Mouse (Mus musculus) embryonic fibroblast, embryonic 13.5 days (primary cell): Measurements from ENCODE around the gene Ggcx. TPM values are rescaled to one million over a fixed set of nuclear protein-coding genes. Genes with fewer than 3 reads are reported as not detected.
A peak's percentile ranks its signal among the peaks of the same experiment; 100 is the strongest.

ENCODE experiments used
- H3K27ac ChIP-seq: 2 replicates; pipeline ENCODE4 v1.5.1; 2012; ENCODE audit warnings: low read length, control low read depth, inconsistent platforms; ENCODE audit not compliant: insufficient read depth
- H3K4me1 ChIP-seq: 2 replicates; pipeline ENCODE4 v1.6.1; 2011; ENCODE audit warnings: low read length; ENCODE audit not compliant: control insufficient read depth, insufficient read depth
- H3K4me3 ChIP-seq: 2 replicates; pipeline ENCODE4 v1.5.1; 2011; ENCODE audit warnings: mild to moderate bottlenecking, control low read depth, low read length; ENCODE audit not compliant: insufficient read depth
- CTCF ChIP-seq: IDR thresholded peaks from 2 replicates; pipeline ENCODE4 v1.5.1; 2011; ENCODE audit warnings: mild to moderate bottlenecking, control low read depth, low read length, moderate library complexity, borderline replicate concordance; ENCODE audit not compliant: insufficient read depth
- POLR2A ChIP-seq: IDR thresholded peaks from 2 replicates; pipeline ENCODE4 v1.6.1; 2011; ENCODE audit warnings: low read depth, mild to moderate bottlenecking, control low read depth, low read length, moderate library complexity
- polyA plus RNA-seq: library from polyadenylated mRNA; stranded (reverse); fragments of >200 nt; gene quantifications from 2 replicates; pipeline ENCODE4 v1.2.4, GENCODE M21; 2011; ENCODE audit warnings: low read depth; ENCODE audit not compliant: missing spikeins, insufficient read length

Ggcx gene
- polyA plus RNA-seq, 1 experiment, result 67.0 TPM

DNA sequence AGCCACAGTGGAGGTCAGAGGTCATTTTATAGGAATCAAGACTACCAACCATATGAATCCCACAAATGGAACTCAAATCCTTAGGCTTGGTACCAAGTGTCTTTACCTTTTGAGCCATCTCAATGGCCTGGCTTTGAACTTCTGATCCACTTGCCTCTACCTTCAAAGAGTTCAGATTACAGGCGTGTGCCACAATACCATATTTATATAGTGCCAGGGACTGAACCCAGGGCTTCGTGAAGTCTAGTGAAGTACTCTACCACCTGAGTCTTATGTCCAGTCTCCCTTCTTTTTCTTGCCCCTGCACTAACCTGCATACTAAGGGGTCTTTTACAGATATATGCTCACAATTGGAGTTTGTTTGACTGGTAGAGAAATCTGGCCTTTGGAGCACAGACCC, 27.5 kb upstream of the Ggcx start:
- Histone ChIP-seq H3K4me3 (no peak overlapping the region), H3K27ac (no peak overlapping the region), H3K4me1 (no peaks in the 10 kb centered on the region)
- no peak for TF ChIP-seq POLR2A
- TF ChIP-seq CTCF, result no peak

DNA sequence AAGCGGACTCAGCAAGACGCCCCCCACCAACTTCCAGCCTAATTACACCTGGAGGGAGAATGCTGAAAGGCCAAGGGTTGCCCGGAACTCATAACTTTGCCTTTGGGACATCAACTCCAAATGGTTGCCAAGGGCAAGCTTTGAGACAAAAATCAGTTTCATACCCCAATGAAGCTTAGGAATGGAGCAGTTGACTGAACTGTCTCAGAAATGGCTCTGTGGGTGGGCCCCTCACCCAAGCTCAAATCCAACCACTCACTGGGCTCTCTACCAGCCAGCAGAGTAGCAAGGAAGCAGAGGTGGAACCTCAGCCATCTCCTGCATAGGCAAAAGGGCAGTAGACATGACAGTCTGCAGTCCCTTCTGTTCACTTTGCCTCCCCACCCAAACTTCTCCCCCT, 26.3 kb upstream of the Ggcx start:
- TF ChIP-seq POLR2A, result no peak
- no peak for TF ChIP-seq CTCF
- no peak overlapping the region for H3K27ac ChIP-seq

DNA sequence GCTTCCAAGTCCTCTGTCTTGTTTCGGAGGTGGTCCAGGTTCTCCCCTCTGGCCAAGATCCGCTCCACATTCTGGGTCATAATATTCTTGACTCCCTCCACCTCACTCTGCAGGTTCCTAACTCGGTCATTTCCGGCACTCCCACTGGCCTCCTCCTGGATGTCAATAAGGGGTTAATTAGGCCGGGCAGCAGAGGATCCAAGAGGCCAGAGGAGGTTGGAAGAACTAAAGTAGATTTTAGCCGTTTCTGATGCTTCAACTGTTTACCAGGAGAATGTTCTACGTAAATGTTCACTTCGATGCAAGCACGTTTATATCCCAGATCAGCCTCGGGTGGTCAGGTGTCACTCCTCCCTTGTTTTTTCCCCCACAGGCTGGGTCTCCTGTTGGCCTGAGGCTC, 25.8 kb upstream of the Ggcx start:
- no peak overlapping the region for H3K4me3 ChIP-seq
- no peaks in the 10 kb centered on the region for H3K4me1 ChIP-seq
- TF ChIP-seq POLR2A (no peak), CTCF (no peak)

More for the DNA sequence above, 26.3 kb upstream of the Ggcx start:
- no peak overlapping the region for H3K4me3 ChIP-seq
- H3K4me1 ChIP-seq, result no peaks in the 10 kb centered on the region

DNA sequence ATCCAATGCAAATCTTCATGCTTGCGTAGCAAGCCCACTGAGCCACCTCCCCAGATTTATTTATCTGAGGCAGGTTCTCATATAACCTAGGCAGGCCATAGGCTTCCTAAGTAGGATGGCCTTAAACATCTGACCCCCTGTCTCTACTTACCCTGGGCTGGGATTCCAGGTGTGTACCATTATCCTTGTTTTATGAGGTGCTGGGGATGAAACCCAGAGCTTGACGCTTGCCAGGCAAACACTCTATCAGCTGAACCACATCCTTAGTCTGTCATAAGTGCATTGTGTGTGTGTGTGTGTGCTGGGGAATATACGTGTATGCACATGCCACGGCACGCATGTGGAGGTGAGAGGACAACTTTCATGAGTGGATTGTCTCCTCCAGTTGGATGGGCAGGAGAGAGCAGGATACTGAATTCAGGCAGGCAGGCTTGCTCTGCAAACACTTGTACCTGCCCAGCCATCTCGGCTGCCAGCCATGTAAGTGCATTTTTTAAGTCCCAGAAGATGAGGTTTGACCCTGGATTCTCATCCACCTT, 25.2 kb upstream of the Ggcx start:
- H3K4me3 ChIP-seq, result no peak overlapping the region
- no peaks in the 10 kb centered on the region for H3K4me1 ChIP-seq
- TF ChIP-seq CTCF (no peak), POLR2A (no peak)
- H3K27ac ChIP-seq, result no peak overlapping the region

More for the DNA sequence above, 25.8 kb upstream of the Ggcx start:
- no peak overlapping the region for H3K27ac ChIP-seq

DNA sequence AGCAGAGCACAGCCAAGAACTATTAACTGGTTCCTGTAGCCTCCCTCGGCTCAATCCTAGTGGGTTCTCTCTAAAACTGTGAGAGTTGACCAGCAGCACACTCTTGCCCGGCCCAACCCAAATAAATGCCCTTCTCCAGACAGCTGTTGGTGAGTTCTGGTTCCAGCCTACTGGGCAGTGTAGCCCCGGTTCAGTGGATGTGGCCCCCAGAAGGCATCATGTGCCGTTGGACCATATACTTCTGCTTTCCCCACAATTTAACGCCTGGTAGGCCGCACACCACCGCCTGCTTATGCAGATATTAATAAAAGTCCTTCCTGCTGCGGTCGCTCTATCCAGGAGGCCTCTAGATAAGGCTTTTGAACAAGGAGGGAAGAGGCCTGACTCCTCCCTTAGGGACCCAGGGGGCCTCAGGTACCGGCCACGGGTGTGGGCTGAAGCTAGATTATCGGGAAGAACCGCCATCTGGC, 24.6 kb upstream of the Ggcx start:
- Histone ChIP-seq H3K27ac (peak overlapping the region; percentile 84), H3K4me3 (peak overlapping the region; percentile 69), H3K4me1 (no peaks in the 10 kb centered on the region)
- TF ChIP-seq POLR2A, result no peak
- TF ChIP-seq CTCF, result no peak

DNA sequence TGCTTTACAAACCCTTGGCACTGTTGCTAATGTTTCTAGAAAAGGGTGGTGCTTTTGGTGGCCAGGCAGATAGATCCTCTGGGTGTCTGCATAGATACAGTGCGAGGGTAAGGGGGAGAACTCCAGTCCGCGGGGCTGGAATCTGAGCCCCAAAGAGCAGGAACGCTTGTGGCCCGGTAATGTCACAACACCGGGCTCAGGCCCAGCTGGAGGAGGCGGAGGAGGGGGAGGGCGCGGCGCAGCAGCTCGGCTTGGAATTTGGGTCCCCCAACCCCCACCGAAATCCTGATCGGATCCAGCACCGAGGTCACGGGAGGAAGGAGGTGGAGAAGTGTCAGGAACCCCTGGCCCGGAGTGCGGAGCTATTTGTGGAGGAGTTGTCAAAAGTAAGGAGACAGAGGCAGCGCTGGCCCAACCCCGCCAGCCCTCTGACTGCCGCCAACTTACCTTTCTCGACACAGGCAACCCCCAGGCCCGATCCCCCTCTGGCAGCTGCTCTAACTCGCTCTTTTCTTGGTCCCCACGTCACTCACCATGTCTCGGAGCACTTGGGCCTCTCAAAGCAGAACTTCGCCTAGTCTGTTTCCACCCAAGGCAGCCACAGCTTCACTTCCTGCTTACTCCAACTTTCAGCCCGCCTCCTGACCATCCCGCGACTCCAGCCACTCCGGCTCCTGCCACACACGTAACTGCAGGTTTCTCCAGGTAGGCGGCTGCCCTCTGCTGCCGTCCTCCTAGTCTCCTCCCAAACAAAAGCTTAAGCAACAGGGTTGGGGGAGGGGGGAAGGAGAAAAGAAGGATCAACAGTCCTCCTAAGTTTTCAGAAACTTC, 24.0 kb upstream of the Ggcx start, which contains the start of gene Vamp8:
Gene Vamp8 (minus strand): TSS at position 763 of the 831 bp plus-strand sequence.
- TF ChIP-seq CTCF (no peak), POLR2A (peak; percentile 72)
- Histone ChIP-seq H3K4me1 (no peaks in the 10 kb centered on the region), H3K4me3 (peak within 1 kb of the TSS; percentile 69), H3K27ac (peak within 1 kb of the TSS; percentile 84)

DNA sequence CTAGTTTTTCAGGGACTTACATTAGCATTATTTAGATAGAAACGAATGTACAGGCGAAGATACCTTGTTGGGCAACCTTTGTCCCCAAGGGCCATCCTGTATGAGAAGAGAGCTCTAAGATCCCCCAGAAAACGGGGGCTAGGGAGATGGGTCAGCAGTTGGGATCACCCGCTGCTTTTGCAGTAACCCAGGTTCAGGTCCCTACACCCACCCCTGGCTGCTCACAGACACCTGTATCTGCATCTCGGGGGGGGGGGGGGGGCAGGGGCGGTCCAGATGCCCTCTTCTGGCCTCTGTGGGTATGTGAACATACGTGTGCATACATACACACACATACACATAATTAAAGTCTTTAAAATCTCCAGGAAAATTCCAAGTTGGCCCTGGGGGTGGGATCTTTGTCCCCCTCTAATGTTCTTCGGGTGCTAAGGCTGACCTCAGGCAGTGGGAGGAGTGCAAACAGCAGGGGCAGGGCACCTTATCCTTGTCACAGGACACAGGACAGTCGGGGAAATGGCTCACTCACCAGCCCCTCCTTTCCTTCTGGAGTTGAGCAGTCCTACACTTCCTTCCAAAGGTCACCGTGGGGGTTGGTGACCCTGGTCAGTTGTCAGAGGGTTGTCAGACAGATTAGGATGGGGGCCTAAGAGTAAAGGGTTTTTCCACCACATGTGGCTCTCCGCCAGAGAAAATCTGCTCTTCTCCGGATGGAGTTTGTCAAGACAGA, 23.1 kb upstream of the Ggcx start:
- Histone ChIP-seq H3K4me1 (no peaks in the 10 kb centered on the region), H3K4me3 (peak overlapping the region; percentile 69; the same call in 1 of the 2 replicates), H3K27ac (peak overlapping the region; percentile 84)
- no peak for TF ChIP-seq POLR2A
- no peak for TF ChIP-seq CTCF

DNA sequence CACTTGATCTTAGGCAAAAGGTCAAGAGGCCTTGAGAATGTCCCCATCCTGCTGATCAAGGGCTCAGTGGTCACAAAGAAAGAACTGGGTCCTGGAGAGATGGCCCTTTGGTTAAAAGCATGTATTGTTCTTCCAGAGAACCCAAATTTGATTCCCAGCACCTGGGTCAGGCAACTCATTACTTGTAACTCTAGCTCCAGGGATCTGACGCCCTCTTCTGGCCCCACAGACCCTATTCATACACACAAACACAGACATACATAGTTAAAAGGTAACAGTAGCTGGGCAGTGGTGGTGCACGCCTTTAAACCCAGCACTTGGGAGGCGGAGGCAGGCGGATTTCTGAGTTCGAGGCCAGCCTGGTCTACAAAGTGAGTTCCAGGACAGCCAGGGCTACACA, 21.8 kb upstream of the Ggcx start:
- Histone ChIP-seq H3K27ac (no peak overlapping the region), H3K4me1 (no peaks in the 10 kb centered on the region), H3K4me3 (no peak overlapping the region)
- TF ChIP-seq CTCF (no peak), POLR2A (no peak)

DNA sequence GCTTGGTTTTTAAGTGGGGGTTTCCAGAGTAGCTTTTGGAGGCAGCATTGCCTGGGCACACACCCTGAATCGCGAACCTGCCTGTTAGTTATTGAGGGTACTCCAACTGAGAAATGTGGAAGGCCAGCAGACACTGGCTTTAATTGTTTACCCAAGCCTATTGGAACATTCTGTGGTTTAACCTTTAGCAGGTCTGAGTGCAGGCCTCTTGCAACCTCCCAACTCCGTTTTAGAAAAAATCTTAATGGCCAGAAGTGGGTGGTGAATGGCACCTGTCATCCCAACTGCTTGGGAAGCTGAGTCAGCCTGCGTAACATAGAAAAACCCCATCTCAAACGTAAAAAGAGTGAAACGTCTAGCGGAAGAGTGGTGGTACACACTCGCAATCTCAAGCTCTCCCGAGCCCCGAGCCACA, 17.3 kb upstream of the Ggcx start:
- TF ChIP-seq CTCF (no peak), POLR2A (no peak)
- Histone ChIP-seq H3K4me3 (no peak overlapping the region), H3K4me1 (no peaks in the 10 kb centered on the region), H3K27ac (no peak overlapping the region)
